Mouse (Mus musculus) retina, adult 2 months (tissue): ENCODE results near the gene Gm36028.

Source experiments
- DNase-seq: peaks from one replicate; pipeline ENCODE4 v3.0.0-alpha.2; 2012; ENCODE audit warnings: low read depth, low spot score

The Gm36028 gene

GRCm38 (mm10) chr16:37809623-37809992 lies 51.3 kb downstream of the Gm36028 start:
- DNase-seq, result no peak

- DNase-seq, result no peak
Measured at GRCm38 (mm10) chr16:37808866-37809622, 51.9 kb downstream of the Gm36028 start.

DNA sequence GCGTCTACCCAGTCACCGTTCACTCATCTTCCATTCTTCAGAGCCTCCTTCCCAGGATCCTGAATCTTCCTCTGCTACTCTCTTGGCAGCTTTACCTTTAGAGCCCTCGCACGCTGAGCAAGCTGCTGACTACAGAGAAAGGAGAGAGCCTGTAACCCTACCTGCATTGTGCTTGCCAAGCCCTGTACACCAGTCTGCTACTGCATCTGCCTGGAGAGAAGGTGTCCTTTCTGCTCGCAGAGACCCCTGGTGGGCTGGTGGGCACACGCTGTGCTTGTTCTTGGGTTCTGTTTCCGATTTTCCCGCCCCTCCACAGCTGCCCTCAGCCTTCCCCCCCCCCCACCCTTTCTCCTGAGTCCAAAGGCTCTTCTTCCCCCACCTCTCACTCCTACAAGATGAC lies 53.7 kb downstream of the Gm36028 start:
- DNase-seq, result no peak

DNA sequence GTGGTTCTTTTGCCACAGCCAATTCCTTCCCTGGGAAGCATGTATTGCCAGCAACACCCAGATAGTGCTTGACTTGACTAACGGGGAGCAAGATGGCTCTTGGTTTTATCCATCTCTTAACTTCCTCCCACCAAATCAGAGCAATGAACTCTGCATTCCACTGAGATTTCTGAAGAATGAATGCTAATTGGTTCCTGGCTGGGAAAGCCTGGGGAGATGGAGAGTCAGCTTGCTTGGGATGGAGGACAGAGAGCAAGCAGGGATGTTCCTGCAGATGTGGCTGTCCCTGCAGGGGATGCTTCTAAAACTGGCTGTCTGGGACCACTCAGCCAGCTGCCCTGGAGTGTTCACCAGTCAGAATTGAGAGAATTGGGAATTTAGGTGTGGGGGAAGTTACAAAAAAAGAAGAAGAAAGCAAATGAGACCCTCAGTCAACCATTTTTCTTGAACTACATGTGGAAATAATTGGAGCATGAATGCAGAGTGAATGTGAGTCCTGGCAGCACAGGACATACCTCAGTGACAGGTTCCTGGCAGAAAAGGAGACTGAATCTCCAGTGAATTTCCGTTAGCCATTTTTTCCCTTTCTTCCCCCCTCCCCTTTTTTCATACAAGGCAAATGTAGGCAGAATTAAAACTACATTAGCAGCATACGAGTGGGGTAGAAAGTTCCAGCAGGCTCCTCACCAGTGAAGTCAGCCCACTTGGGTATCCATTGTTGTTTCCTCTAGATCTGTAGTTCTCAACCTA lies 55.0 kb downstream of the Gm36028 start:
- no peak for DNase-seq

DNA sequence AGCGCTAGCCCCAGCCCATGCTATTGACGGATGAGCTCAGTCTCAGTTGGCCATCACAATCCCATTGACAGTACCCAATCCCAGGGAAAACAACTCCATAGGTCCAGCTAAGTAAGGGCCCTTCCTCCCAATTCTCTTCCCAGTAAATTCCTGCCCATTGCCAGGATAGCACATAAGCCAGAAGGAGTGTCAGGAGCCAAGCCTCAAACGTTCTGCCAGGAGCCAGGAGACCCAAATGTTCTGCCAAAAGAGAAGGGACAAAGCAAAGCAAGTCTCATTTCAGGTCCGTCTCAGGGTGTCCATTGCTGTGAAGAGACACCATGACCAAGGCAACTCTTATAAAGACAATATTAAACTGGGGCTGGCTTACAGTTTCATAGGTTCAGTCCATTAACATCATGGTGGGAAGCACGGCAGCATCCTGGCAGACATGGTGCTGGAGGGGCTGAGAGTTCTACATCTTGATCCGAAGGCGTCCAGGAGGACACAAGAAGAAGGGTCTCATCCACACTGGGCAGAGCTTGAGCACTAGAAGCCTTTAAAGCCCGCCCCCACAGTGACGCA lies 57.5 kb downstream of the Gm36028 start:
- no peak for DNase-seq

GRCm38 (mm10) chr16:37802686-37803295 lies 58.2 kb downstream of the Gm36028 start:
- DNase-seq, result no peak

DNA sequence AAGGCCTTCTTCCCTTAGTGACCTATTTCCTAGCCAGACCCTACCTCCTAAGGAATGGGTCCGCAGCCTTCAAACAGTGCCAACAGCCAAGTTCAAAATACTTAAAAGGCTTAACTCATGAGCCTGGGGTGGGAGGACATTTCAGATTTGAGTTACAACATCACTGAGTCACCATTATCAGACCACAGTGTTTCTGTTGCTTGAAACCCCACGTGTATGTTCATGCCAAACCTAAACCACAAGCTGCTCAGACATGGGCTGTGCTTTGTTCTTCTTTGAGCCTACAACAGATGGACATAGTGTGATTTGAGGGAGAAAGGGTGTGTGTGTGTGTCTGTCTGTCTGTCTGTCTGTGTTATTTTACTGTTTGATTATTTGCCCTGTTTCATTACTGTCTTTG lies 59.8 kb downstream of the Gm36028 start:
- DNase-seq, result no peak
